ENCODE assay signal across 14 mouse cellular contexts in genomic region chr19:59171151-59171870, GRCm38 (mm10). TPM values are rescaled to one million over a fixed set of nuclear protein-coding genes. Genes with fewer than 3 reads are reported as not detected.
DNase-seq lines count a peak whose midpoint lies in the region; ATAC-seq and TF ChIP-seq lines count a peak whose summit lies in the region.
"Had no signal": no experiment of that assay in that cellular context is flagged by ENCODE, and none has a peak within 500 bp of the region (broad histone marks: within the 10 kb centered on the region; RNA-seq: fewer than 3 reads in every experiment).

No protein-coding gene starts in this region.

- no peak for DNase-seq in kidney, postnatal 14 days
- peak; percentile 54 for DNase-seq in limb, embryonic 11.5 days (ENCODE audit: low spot score)
- DNase-seq in retina, embryonic 14.5 days (ENCODE audit: low spot score): peak; percentile 58
- no peak for DNase-seq in thymus, adult 2 months
- DNase-seq in thymus, postnatal 36 days: no peak
- DNase-seq in ovary, postnatal 36 days (ENCODE audit: low spot score): no peak
- DNase-seq: adrenal gland, postnatal 10 days; cerebellum, postnatal 36 days; spleen, adult 18-20 months had no signal

- H3K27ac ChIP-seq in kidney, embryonic 15.5 days: no peak overlapping the region
- H3K27ac ChIP-seq in embryonic facial prominence, embryonic 15.5 days (replicated peaks): no peak overlapping the region
- no peak overlapping the region for H3K27ac ChIP-seq in limb, embryonic 11.5 days (replicated peaks; ENCODE audit: low read depth, low read length)
- H3K27ac ChIP-seq in thymus, adult 2 months (ENCODE audit: control insufficient read depth, insufficient read depth, low read length): no peak overlapping the region
- H3K27ac ChIP-seq: liver, embryonic 14.5 days had no signal

- peaks cover 99% of the 10 kb centered on the region for H3K27me3 ChIP-seq in kidney, embryonic 15.5 days
- peaks cover 96% of the 10 kb centered on the region for H3K27me3 ChIP-seq in embryonic facial prominence, embryonic 15.5 days
- H3K27me3 ChIP-seq in limb, embryonic 11.5 days (ENCODE audit: control insufficient read depth, insufficient read depth, low read length): peaks cover 85% of the 10 kb centered on the region
- H3K27me3 ChIP-seq in thymus, adult 2 months (ENCODE audit: control insufficient read depth, insufficient read depth, low read length): peaks cover 11% of the 10 kb centered on the region

- no peak for ATAC-seq in kidney, embryonic 15.5 days (replicated peaks; ENCODE audit: low FRiP score)
- ATAC-seq in embryonic facial prominence, embryonic 15.5 days (ENCODE audit: insufficient number of reproducible peaks, low FRiP score, low TSS enrichment, low read depth): 0 out of 2 replicates have a peak, but pooled peaks have one; percentile 30
- no peak for ATAC-seq in limb, embryonic 11.5 days (ENCODE audit: insufficient number of reproducible peaks, low FRiP score, low TSS enrichment, low read depth)

- no peaks in the 10 kb centered on the region for H3K36me3 ChIP-seq in kidney, embryonic 15.5 days
- H3K36me3 ChIP-seq in embryonic facial prominence, embryonic 15.5 days: no peaks in the 10 kb centered on the region
- no peaks in the 10 kb centered on the region for H3K36me3 ChIP-seq in limb, embryonic 11.5 days (ENCODE audit: control insufficient read depth, insufficient read depth, low read length)
- no peaks in the 10 kb centered on the region for H3K36me3 ChIP-seq in thymus, adult 2 months (ENCODE audit: control insufficient read depth, insufficient read depth, low read length)
- H3K36me3 ChIP-seq: G1E had no signal

- H3K4me2 ChIP-seq in kidney, embryonic 15.5 days: 0 out of 2 replicates have a peak overlapping the region, but pooled peaks have one; percentile 16
- H3K4me2 ChIP-seq in embryonic facial prominence, embryonic 15.5 days (replicated peaks): peak overlapping the region; percentile 19; the same call in 1 of the 2 replicates
- H3K4me2 ChIP-seq in limb, embryonic 11.5 days (ENCODE audit: low read depth, severe bottlenecking): peak overlapping the region; percentile 30

- H3K4me3 ChIP-seq in kidney, embryonic 15.5 days (replicated peaks): no peak overlapping the region
- peak overlapping the region; percentile 10; the same call in 1 of the 2 replicates for H3K4me3 ChIP-seq in embryonic facial prominence, embryonic 15.5 days (replicated peaks)
- no peak overlapping the region for H3K4me3 ChIP-seq in limb, embryonic 11.5 days (ENCODE audit: low read depth, low read length)
- no peak overlapping the region for H3K4me3 ChIP-seq in thymus, adult 2 months (ENCODE audit: control insufficient read depth, insufficient read depth, low read length)

- H3K4me1 ChIP-seq in kidney, embryonic 15.5 days: peaks cover 32% of the 10 kb centered on the region
- peaks cover 29% of the 10 kb centered on the region for H3K4me1 ChIP-seq in embryonic facial prominence, embryonic 15.5 days
- peaks cover 5% of the 10 kb centered on the region; the same call in 1 of the 2 replicates for H3K4me1 ChIP-seq in limb, embryonic 11.5 days (ENCODE audit: control insufficient read depth, insufficient read depth, low read length)
- H3K4me1 ChIP-seq in thymus, adult 2 months (replicated peaks; ENCODE audit: control insufficient read depth, insufficient read depth, low read length): no peaks in the 10 kb centered on the region

- no peak overlapping the region for H3K9ac ChIP-seq in kidney, embryonic 15.5 days
- no peak overlapping the region for H3K9ac ChIP-seq in embryonic facial prominence, embryonic 15.5 days
- H3K9ac ChIP-seq in limb, embryonic 11.5 days (ENCODE audit: low read length): no peak overlapping the region
- H3K9ac ChIP-seq: liver, embryonic 14.5 days had no signal

- no peak for TF ChIP-seq POLR2A in thymus, adult 2 months (IDR thresholded peaks at IDR 0.05; ENCODE audit: control insufficient read depth, extremely low read depth, insufficient read depth, low read length, poor library complexity)

- H3K9me3 ChIP-seq in kidney, embryonic 15.5 days (replicated peaks): no peaks in the 10 kb centered on the region
- no peaks in the 10 kb centered on the region for H3K9me3 ChIP-seq in embryonic facial prominence, embryonic 15.5 days (replicated peaks)
- no peaks in the 10 kb centered on the region for H3K9me3 ChIP-seq in limb, embryonic 11.5 days (ENCODE audit: control insufficient read depth, low read length)

- WGBS in kidney, embryonic 15.5 days: 1% methylated on average over 38 of the region's 38 CpGs
- under 1% methylated on average over 38 of the region's 38 CpGs for whole genome bisulfite sequencing in embryonic facial prominence, embryonic 15.5 days
- under 1% methylated on average over 37 of the region's 38 CpGs for WGBS in limb, embryonic 11.5 days
- 9% methylated on average over 36 of the region's 38 CpGs for whole genome bisulfite sequencing in thymus, adult 2 months

- no peak for TF ChIP-seq CTCF in thymus, adult 2 months (IDR thresholded peaks at IDR 0.05; ENCODE audit: borderline replicate concordance, control insufficient read depth, extremely low read depth, insufficient read depth, low read length, poor library complexity)

RNA-seq across cellular contexts. Expression of gene Vax1, which starts 1.5 kb away (rescaled TPM):
- not detected in 2 replicates for polyA plus RNA-seq in kidney, embryonic 15.5 days (2015; fragmentation: Nextera tagmentation; extraction: Ambion mirVana)
- polyA plus RNA-seq in embryonic facial prominence, embryonic 15.5 days (2015; fragmentation: Nextera tagmentation; extraction: Ambion mirVana): 0.27 and 0.43 TPM in 2 replicates
- polyA plus RNA-seq in limb, embryonic 11.5 days (2014; fragmentation: Nextera tagmentation; extraction: Ambion mirVana): not detected in 2 replicates
- polyA plus RNA-seq in thymus, adult 2 months (2012; rRNA removed): not detected in 2 replicates
- polyA plus RNA-seq: G1E; large intestine, adult 2 months; liver, embryonic 14.5 days had no signal

RNA-seq across cellular contexts. Expression of gene Kcnk18, which starts 47.7 kb away (rescaled TPM):
- not detected in 2 replicates for polyA plus RNA-seq in kidney, embryonic 15.5 days (2015; fragmentation: Nextera tagmentation; extraction: Ambion mirVana)
- polyA plus RNA-seq in embryonic facial prominence, embryonic 15.5 days (2015; fragmentation: Nextera tagmentation; extraction: Ambion mirVana): not detected in 2 replicates
- polyA plus RNA-seq in limb, embryonic 11.5 days (2014; fragmentation: Nextera tagmentation; extraction: Ambion mirVana): not detected in 2 replicates
- not detected in 2 replicates for polyA plus RNA-seq in thymus, adult 2 months (2012; rRNA removed)
- polyA plus RNA-seq: G1E; large intestine, adult 2 months; liver, embryonic 14.5 days had no signal

Comparison
In these comparisons a context has a peak if more than half of its experiments do, and no peak if none do; other contexts are left out.
1. DNase-seq: peak in limb, embryonic 11.5 days (single experiment) and retina, embryonic 14.5 days (single experiment); none in kidney, postnatal 14 days (single experiment), thymus, adult 2 months (single experiment), thymus, postnatal 36 days (0 of 2) and ovary, postnatal 36 days (single experiment).
2. Peak in every context shown above with its lines, with median percentiles within 50 percentile points of each other: H3K4me2 ChIP-seq.